Mouse (Mus musculus) intestine, postnatal 0 days (tissue): ENCODE measurements around the gene Prkaca. TPM values are rescaled to one million over a fixed set of nuclear protein-coding genes. Genes with fewer than 3 reads are reported as not detected.

Source experiments
- ATAC-seq: fragments of 200-750 bp; cut with Nextera tagmentation; 2 replicates; pipeline ENCODE4 v1.8.0; 2017; ENCODE audit warnings: mild to moderate bottlenecking, moderate TSS enrichment, moderate library complexity
- H3K27ac ChIP-seq: fragments of 300-500 bp; sonication (generic); 2 replicates; pipeline ENCODE4 v1.5.1; 2014; ENCODE audit warnings: mild to moderate bottlenecking, low read depth, low read length, moderate library complexity
- H3K27me3 ChIP-seq: fragments of 300-500 bp; sonication (generic); replicated peaks from 2 replicates; pipeline ENCODE4 v1.6.1; 2014; ENCODE audit warnings: low read length, mixed read lengths; ENCODE audit not compliant: control insufficient read depth, insufficient read depth
- H3K36me3 ChIP-seq: fragments of 300-500 bp; sonication (generic); 2 replicates; pipeline ENCODE4 v1.6.1; 2014; ENCODE audit warnings: mild to moderate bottlenecking, moderate library complexity; ENCODE audit not compliant: control insufficient read depth, insufficient read depth
- H3K4me1 ChIP-seq: fragments of 300-500 bp; sonication (generic); replicated peaks from 2 replicates; pipeline ENCODE4 v1.6.1; 2014; ENCODE audit warnings: antibody characterized with exemption, low read length, mixed read lengths; ENCODE audit not compliant: control insufficient read depth, insufficient read depth
- H3K4me2 ChIP-seq: fragments of 300-500 bp; sonication (generic); replicated peaks from 2 replicates; pipeline ENCODE4 v1.6.1; 2014; ENCODE audit warnings: low read depth, mild to moderate bottlenecking, moderate library complexity
- H3K4me3 ChIP-seq: fragments of 300-500 bp; sonication (generic); 2 replicates; pipeline ENCODE4 v1.5.1; 2014; ENCODE audit warnings: low read depth, low read length
- H3K9ac ChIP-seq: fragments of 300-500 bp; sonication (generic); 2 replicates; pipeline ENCODE4 v1.6.1; 2014; ENCODE audit warnings: mild to moderate bottlenecking, low read depth, low read length
- H3K9me3 ChIP-seq: fragments of 300-500 bp; sonication (generic); 2 replicates; pipeline ENCODE4 v1.6.1; 2016; ENCODE audit warnings: mixed run types; ENCODE audit not compliant: control insufficient read depth
- CTCF ChIP-seq: sonication (generic); IDR thresholded peaks from 2 replicates; pipeline ENCODE4 v1.5.1; 2016; ENCODE audit warnings: low read depth, mild to moderate bottlenecking, control low read depth, antibody characterized with exemption, moderate library complexity
- WGBS: fragments of 180-500 bp; shearing (Covaris S2); extraction: QIAGEN DNeasy Blood & Tissue Kit; methylation state at CpG from one replicate; pipeline ENCODE4 v1.1.7; 2014; 5-methylcytosine and 5-hydroxymethylcytosine counted together
- polyA plus RNA-seq: library from polyadenylated mRNA; unstranded; fragments of >200 nt; fragmentation: Nextera tagmentation; extraction: Ambion mirVana; gene quantifications from 2 replicates; pipeline ENCODE4 v1.2.1, GENCODE M21; 2015

The Prkaca gene
- polyA plus RNA-seq, 1 experiment from 2014 or later, result 70.7 TPM

- H3K27ac ChIP-seq, result peak overlapping the region; percentile 54; the same call in 1 of the 2 replicates
- WGBS, result 1% methylated on average over 75 of the region's 92 CpGs
- peak; percentile 23; the same call in 1 of the 2 replicates for ATAC-seq
These were observed 25.7 kb downstream of the Prkaca start for GRCm38 (mm10) chr8:83998231-83999056.

GRCm38 (mm10) chr8:83999057-83999705, 26.4 kb downstream of the Prkaca start:
- ATAC-seq, result no peak
- peaks cover 4% of the 10 kb centered on the region; the same call in 1 of the 2 replicates for H3K4me1 ChIP-seq

More at GRCm38 (mm10) chr8:83998231-83999056, 25.7 kb downstream of the Prkaca start:
- H3K4me2 ChIP-seq, result peak overlapping the region; percentile 93
- peak overlapping the region; percentile 45; the same call in 1 of the 2 replicates for H3K9ac ChIP-seq
- H3K9me3 ChIP-seq, result no peaks in the 10 kb centered on the region
- H3K4me3 ChIP-seq, result peak overlapping the region; percentile 62
- peak; percentile 71 for TF ChIP-seq CTCF
- no peaks in the 10 kb centered on the region for H3K27me3 ChIP-seq
- H3K4me1 ChIP-seq, result no peaks in the 10 kb centered on the region; the same call in 1 of the 2 replicates
- H3K36me3 ChIP-seq, result peaks cover 6% of the 10 kb centered on the region; the same call in 1 of the 2 replicates

GRCm38 (mm10) chr8:83999825-84000224, 27.0 kb downstream of the Prkaca start:
- Histone ChIP-seq H3K27ac (no peak overlapping the region), H3K4me2 (no peak overlapping the region), H3K4me1 (peaks cover 4% of the 10 kb centered on the region; the same call in 1 of the 2 replicates), H3K36me3 (peaks cover 6% of the 10 kb centered on the region; the same call in 1 of the 2 replicates), H3K9me3 (no peaks in the 10 kb centered on the region), H3K27me3 (no peaks in the 10 kb centered on the region), H3K4me3 (no peak overlapping the region), H3K9ac (no peak overlapping the region)
- WGBS, result 92% methylated on average over 2 of the region's 2 CpGs
- no peak for ATAC-seq
- TF ChIP-seq CTCF, result no peak

More at GRCm38 (mm10) chr8:83999057-83999705, 26.4 kb downstream of the Prkaca start:
- TF ChIP-seq CTCF, result no peak
- Histone ChIP-seq H3K9me3 (no peaks in the 10 kb centered on the region), H3K4me2 (peak overlapping the region; percentile 93), H3K27me3 (no peaks in the 10 kb centered on the region), H3K4me3 (peak overlapping the region; percentile 62), H3K9ac (0 out of 2 replicates have a peak overlapping the region, but pooled peaks have one; percentile 45), H3K27ac (no peak overlapping the region), H3K36me3 (peaks cover 6% of the 10 kb centered on the region; the same call in 1 of the 2 replicates)
- WGBS, result 54% methylated on average over 16 of the region's 16 CpGs

- ATAC-seq, result no peak
- H3K4me3 ChIP-seq, result no peak within 1 kb of the TSS
- H3K4me1 ChIP-seq, result peaks cover 4% of the 10 kb centered on the region; the same call in 1 of the 2 replicates
- WGBS, result 62% methylated on average over 61 of the region's 61 CpGs
- H3K9ac ChIP-seq, result no peak within 1 kb of the TSS
- H3K4me2 ChIP-seq, result no peak within 1 kb of the TSS
- peaks cover 6% of the 10 kb centered on the region; the same call in 1 of the 2 replicates for H3K36me3 ChIP-seq
- H3K27me3 ChIP-seq, result no peaks in the 10 kb centered on the region
- H3K9me3 ChIP-seq, result no peaks in the 10 kb centered on the region
- no peak within 1 kb of the TSS for H3K27ac ChIP-seq
- no peak for TF ChIP-seq CTCF
These were observed 28.6 kb downstream of the Prkaca start, which contains the start of gene 1700067K01Rik for GRCm38 (mm10) chr8:84001281-84002000. Gene 1700067K01Rik (plus strand): TSS chr8:84001502.

- peaks cover 4% of the 10 kb centered on the region; the same call in 1 of the 2 replicates for H3K4me1 ChIP-seq
- H3K4me3 ChIP-seq, result no peak overlapping the region
- no peak for ATAC-seq
- no peak overlapping the region for H3K9ac ChIP-seq
- H3K36me3 ChIP-seq, result peaks cover 6% of the 10 kb centered on the region; the same call in 1 of the 2 replicates
- H3K27ac ChIP-seq, result no peak overlapping the region
- TF ChIP-seq CTCF, result no peak
- WGBS, result 73% methylated on average over 12 of the region's 12 CpGs
- peak overlapping the region; percentile 21 for H3K4me2 ChIP-seq
- no peaks in the 10 kb centered on the region for H3K27me3 ChIP-seq
- no peaks in the 10 kb centered on the region for H3K9me3 ChIP-seq
These were observed 30.3 kb downstream of the Prkaca start for GRCm38 (mm10) chr8:84002957-84003611.
